Mouse (Mus musculus) MEL (cell line): ENCODE measurements around the gene Ccdc102a.

Experiments
- BHLHE40 ChIP-seq: IDR thresholded peaks from 2 replicates; pipeline ENCODE4 v1.6.1; 2012; ENCODE audit warnings: low read depth, mild to moderate bottlenecking, inconsistent platforms, low read length, improper control_type of control experiment, borderline replicate concordance
- CTCF ChIP-seq, 3 experiments: IDR thresholded peaks in 2 of 3; conservative IDR thresholded peaks in 1 of 3; 2 replicates each; pipeline ENCODE4 v1.5.1; 2011 to 2012; ENCODE audit warnings: low read length in 3 of 3, low read depth in 2 of 3, mild to moderate bottlenecking in 2 of 3, improper control_type of control experiment in 1 of 3, inconsistent platforms in 1 of 3, mixed read lengths in 1 of 3, moderate library complexity in 1 of 3; ENCODE audit not compliant: control insufficient read depth in 1 of 3, insufficient read depth in 1 of 3, poor library complexity in 1 of 3, severe bottlenecking in 1 of 3
- EP300 ChIP-seq, 2 experiments: IDR thresholded peaks; 2 replicates each; pipeline ENCODE4 v1.6.1; 2011; ENCODE audit warnings: improper control_type of control experiment in 2 of 2, low read length in 2 of 2, low read depth in 1 of 2, mild to moderate bottlenecking in 1 of 2
- ETS1 ChIP-seq: IDR thresholded peaks from 2 replicates; pipeline ENCODE4 v1.6.1; 2012; ENCODE audit warnings: low read depth, mild to moderate bottlenecking, inconsistent platforms, low read length, improper control_type of control experiment, moderate library complexity
- KAT2A ChIP-seq: conservative IDR thresholded peaks from 2 replicates; pipeline ENCODE4 v1.6.1; 2012; ENCODE audit warnings: low read depth, low read length, improper control_type of control experiment, inconsistent platforms
- MEF2A ChIP-seq: IDR thresholded peaks from 2 replicates; pipeline ENCODE4 v1.6.1; 2014; ENCODE audit warnings: low read depth, mild to moderate bottlenecking, inconsistent platforms, low read length, improper control_type of control experiment; ENCODE audit not compliant: poor library complexity, insufficient replicate concordance, severe bottlenecking; ENCODE audit errors: extremely low read depth
- POLR2A ChIP-seq, 2 experiments: IDR thresholded peaks; 2 replicates each; pipeline ENCODE4 v1.6.1; 2011 to 2012; ENCODE audit warnings: low read length in 2 of 2, mild to moderate bottlenecking in 2 of 2, control low read depth in 1 of 2, improper control_type of control experiment in 1 of 2, low read depth in 1 of 2, moderate library complexity in 1 of 2; ENCODE audit not compliant: control insufficient read depth in 1 of 2, insufficient read depth in 1 of 2, poor library complexity in 1 of 2
- SMC3 ChIP-seq: IDR thresholded peaks from 2 replicates; pipeline ENCODE4 v1.6.1; 2011; ENCODE audit warnings: low read depth, low read length, improper control_type of control experiment
- TAL1 ChIP-seq: IDR thresholded peaks from 2 replicates; pipeline ENCODE4 v1.6.1; 2012; ENCODE audit warnings: mild to moderate bottlenecking, inconsistent platforms, low read length, moderate library complexity, mixed read lengths
- ZC3H11A ChIP-seq: IDR thresholded peaks from 2 replicates; pipeline ENCODE4 v1.6.1; 2012; ENCODE audit warnings: low read depth, mild to moderate bottlenecking, inconsistent platforms, low read length, improper control_type of control experiment
- ZKSCAN1 ChIP-seq: IDR thresholded peaks from 2 replicates; pipeline ENCODE4 v1.6.1; 2012; ENCODE audit warnings: low read depth, mild to moderate bottlenecking, inconsistent platforms, low read length, improper control_type of control experiment, moderate library complexity
- ZMIZ1 ChIP-seq: IDR thresholded peaks from 2 replicates; pipeline ENCODE4 v1.6.1; 2012; ENCODE audit warnings: low read depth, mild to moderate bottlenecking, inconsistent platforms, low read length, improper control_type of control experiment, moderate library complexity

GRCm38 (mm10) chr8:94945185-94945584, 27.3 kb upstream of the Ccdc102a start:
- no peak for TF ChIP-seq ZKSCAN1
- no peak for TF ChIP-seq CTCF (IDR thresholded peaks at IDR 0.05 in 2 of 3, conservative IDR thresholded peaks at IDR 0.05 in 1 of 3; ENCODE audit: control insufficient read depth in 1 of 3, insufficient read depth in 1 of 3, low read depth in 2 of 3, low read length in 3 of 3, poor library complexity in 1 of 3, severe bottlenecking in 1 of 3)
- TF ChIP-seq ZC3H11A: no peak
- TF ChIP-seq ZMIZ1: no peak
- TF ChIP-seq MEF2A: no peak
- no peak for TF ChIP-seq EP300 (IDR thresholded peaks at IDR 0.05; ENCODE audit: low read depth in 1 of 2, low read length in 2 of 2)
- TF ChIP-seq ETS1: no peak
- no peak for TF ChIP-seq POLR2A (IDR thresholded peaks at IDR 0.05; ENCODE audit: control insufficient read depth in 1 of 2, insufficient read depth in 1 of 2, low read depth in 1 of 2, low read length in 2 of 2, poor library complexity in 1 of 2)
- no peak for TF ChIP-seq BHLHE40
- TF ChIP-seq TAL1: no peak
- TF ChIP-seq KAT2A: no peak
- no peak for TF ChIP-seq SMC3
